In the genomic region with DNA sequence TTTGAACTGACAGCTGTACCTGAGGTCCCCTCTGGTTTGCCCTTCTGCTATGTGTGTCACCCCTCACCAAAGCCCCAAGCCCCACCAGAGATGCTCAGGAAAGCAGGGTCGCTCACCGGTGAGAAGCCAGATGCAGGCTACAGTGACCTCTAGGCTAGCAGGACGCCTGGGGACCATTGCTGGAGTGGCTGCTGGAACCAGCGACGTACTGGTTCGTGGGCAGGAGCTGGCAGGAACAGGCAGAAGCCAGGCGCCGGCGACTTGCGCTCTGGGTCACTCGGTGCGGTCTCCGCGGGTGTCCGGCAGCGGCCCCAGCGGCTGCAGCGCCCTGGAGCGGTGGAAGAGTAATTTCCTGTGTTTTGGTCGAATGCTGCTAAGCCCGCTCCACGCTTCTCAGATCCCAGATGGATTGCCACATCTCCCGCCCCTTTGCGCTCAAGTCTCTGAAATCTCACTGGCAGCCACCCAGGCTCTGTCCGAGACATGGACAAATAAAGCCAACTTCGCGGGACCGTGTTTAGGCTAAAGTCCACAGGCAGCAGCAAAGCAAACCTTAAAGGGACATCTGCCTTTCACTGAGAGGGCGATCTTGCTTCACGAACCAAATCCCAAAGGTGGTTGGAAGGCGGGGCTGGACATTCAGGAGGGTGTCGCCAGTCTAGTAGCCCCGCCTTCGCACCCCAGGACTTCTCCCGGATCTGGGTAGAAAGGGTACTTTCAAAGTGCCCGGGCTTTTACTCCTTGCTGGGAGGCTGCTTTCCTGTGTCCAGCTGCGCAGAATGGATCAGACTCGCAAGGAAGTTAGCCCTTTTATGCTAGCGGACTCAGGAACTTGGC, we compare ENCODE assay signal across 7 mouse cellular contexts. TPM values are rescaled to one million over a fixed set of nuclear protein-coding genes. Genes with fewer than 3 reads are reported as not detected.
DNase-seq lines count a peak whose midpoint lies in the region; ATAC-seq lines count a peak whose summit lies in the region.

Gene Gm49395 (minus strand): TSS at position 567 of the 837 bp plus-strand sequence.
Gene Itga1 (minus strand): TSS at position 610 of the 837 bp plus-strand sequence.

- intact Hi-C loops in gastrocnemius, postnatal 14 days (cut with DNase I; ENCODE audit: low total_unique reads) = no loop called here
- intact Hi-C loops in left cerebral cortex, postnatal 25 days (cut with DNase I) = no loop called here

- peak; percentile 80 for ATAC-seq in megakaryocyte progenitor cell, adult 5-6 weeks (replicated peaks; ENCODE audit: poor library complexity)

- peak; percentile 90 for DNase-seq in adrenal gland, adult 2 months
- peak; percentile 79 for DNase-seq in embryo, embryonic 11 days
- DNase-seq in gastrocnemius, postnatal 14 days = peak; percentile 78
- DNase-seq in hindlimb bud, embryonic 11.5 days (ENCODE audit: extremely low spot score, low read depth, low spot score) = peak; percentile 22
- peak; percentile 9 to 37 for DNase-seq in left cerebral cortex, postnatal 25 days (ENCODE audit: low spot score in 2 of 2)
- peak; percentile 44 for DNase-seq in right cerebral cortex, postnatal 14 days

RNA-seq across cellular contexts. Expression of gene Gm49395, which starts in this region (rescaled TPM):
- 1 to 10 TPM; 5.3 to 8.8 TPM for total RNA-seq in adrenal gland, adult 2 months (2021)
- 16.5 and 21.8 TPM in 2 replicates for polyA plus RNA-seq in adrenal gland, adult 2 months (2012; rRNA removed)
- total RNA-seq in gastrocnemius, postnatal 14 days (2021) = 1 to 10 TPM; 3.0 to 4.6 TPM
- 1 to 10 TPM in 1 of 2 experiments, under 1 TPM in 1; 0.46 to 4.2 TPM for total RNA-seq in left cerebral cortex, postnatal 25 days (2021)
- total RNA-seq in megakaryocyte progenitor cell, adult 5-6 weeks (2015) = 17.4 and 21.6 TPM in 2 replicates
- total RNA-seq in megakaryocyte progenitor cell, adult 5-6 weeks (2017) = 3.1 and 5.7 TPM in 2 replicates

RNA-seq across cellular contexts. Expression of gene Itga1, which starts in this region (rescaled TPM):
- 10 to 100 TPM; 30.7 to 32.4 TPM for total RNA-seq in adrenal gland, adult 2 months (2021)
- 3.6 and 3.8 TPM in 2 replicates for polyA plus RNA-seq in adrenal gland, adult 2 months (2012; rRNA removed)
- total RNA-seq in gastrocnemius, postnatal 14 days (2021) = 10 to 100 TPM; 26.1 to 28.0 TPM
- total RNA-seq in left cerebral cortex, postnatal 25 days (2021) = 1 to 10 TPM; 6.6 to 7.3 TPM
- 12.3 and 18.0 TPM in 2 replicates for total RNA-seq in megakaryocyte progenitor cell, adult 5-6 weeks (2015)
- 7.0 and 8.8 TPM in 2 replicates for total RNA-seq in megakaryocyte progenitor cell, adult 5-6 weeks (2017)

Comparison
In these comparisons a context has a peak if more than half of its experiments do, and no peak if none do; other contexts are left out.
1. Peak in every context shown above with its lines: DNase-seq and ATAC-seq.
2. DNase-seq: peak in every context shown above with its lines; median percentile 90 in adrenal gland, adult 2 months; 79 in embryo, embryonic 11 days; 78 in gastrocnemius, postnatal 14 days; 44 in right cerebral cortex, postnatal 14 days; 23 in left cerebral cortex, postnatal 25 days; 22 in hindlimb bud, embryonic 11.5 days.